Mouse (Mus musculus) left cerebral cortex, adult 6 months (tissue): ENCODE measurements around the gene Drap1. TPM values are rescaled to one million over a fixed set of nuclear protein-coding genes. Genes with fewer than 3 reads are reported as not detected.

Experiments
- long read RNA-seq, 2 experiments: library from polyadenylated mRNA; unstranded; transcript quantifications; one replicate each; pipeline ENCODE4 v2.0.0; 2019 to 2020
- polyA plus RNA-seq: library from polyadenylated mRNA; unstranded; fragments of <200 nt; fragmentation: Nextera tagmentation; gene quantifications from 2 replicates; pipeline ENCODE4 v1.2.3, GENCODE M21; 2021

The Drap1 gene
- polyA plus RNA-seq, result 166 and 215 TPM in 2 replicates
- long read RNA-seq, experiment 1, transcript Drap1-201 (7 exons, 992 nt), result major isoform, 13 of 23 reads
- long read RNA-seq, experiment 1, partial matches to known transcripts, result 3 of 23 reads
- long read RNA-seq, experiment 1, other reads (novel, unspliced or antisense), result 3 of 23 reads
- long read RNA-seq, experiment 2, transcript Drap1-204 (3 exons, 674 nt), result minor isoform, 6 of 67 reads
- long read RNA-seq, experiment 2, transcript Drap1-209 (6 exons, 734 nt), result minor isoform, 5 of 67 reads
- long read RNA-seq, experiment 2, transcript Drap1-201 (7 exons, 992 nt), result major isoform, 43 of 67 reads
- long read RNA-seq, experiment 2, partial matches to known transcripts, result 6 of 67 reads
- long read RNA-seq, experiment 2, other reads (novel, unspliced or antisense), result 4 of 67 reads

GRCm38 (mm10) chr19:5424782-5425741 lies at the start of gene Drap1, which contains the start of gene AI837181:
Drap1 (minus strand) TSS chr19:5424979.
AI837181 (plus strand) TSS chr19:5425144.

GRCm38 (mm10) chr19:5473720-5474119 lies 48.9 kb upstream of the Drap1 start, which contains the start of gene Efemp2:
Efemp2 (plus strand) TSS chr19:5473954.

GRCm38 (mm10) chr19:5468374-5468773 lies 43.6 kb upstream of the Drap1 start, which contains the start of gene Ctsw:
Ctsw (minus strand) TSS chr19:5468507.

GRCm38 (mm10) chr19:5460465-5460911 lies 35.7 kb upstream of the Drap1 start, which contains the start of gene Fibp:
Fibp (plus strand) TSS chr19:5460615.

GRCm38 (mm10) chr19:5457746-5458442 lies 33.1 kb upstream of the Drap1 start, which contains the start of gene Ccdc85b:
Ccdc85b (minus strand) TSS chr19:5457894.

GRCm38 (mm10) chr19:5447515-5448353 lies 23.0 kb upstream of the Drap1 start, which contains the start of gene Fosl1:
Fosl1 (plus strand) TSS chr19:5447547.

GRCm38 (mm10) chr19:5402293-5402692 lies 22.5 kb downstream of the Drap1 start, which contains the start of gene Tsga10ip:
Tsga10ip (minus strand) TSS chr19:5402526.

GRCm38 (mm10) chr19:5388588-5389242 lies 36.1 kb downstream of the Drap1 start, which contains the start of gene Sart1:
Sart1 (minus strand) TSS chr19:5388703.

Other genes with a start within 250 kb of the Drap1 start
- 18.5 and 34.5 TPM in 2 replicates for gene Pacs1, start 151.9 kb downstream of the Drap1 start, polyA plus RNA-seq
- gene Sf3b2, start 129.5 kb downstream of the Drap1 start, polyA plus RNA-seq, result 203 and 220 TPM in 2 replicates
- 30.0 and 34.7 TPM in 2 replicates for gene Gal3st3, start 126.6 kb downstream of the Drap1 start, polyA plus RNA-seq
- gene Catsper1, start 89.2 kb downstream of the Drap1 start, polyA plus RNA-seq, result not detected in 2 replicates
- 50.0 and 72.9 TPM in 2 replicates for gene Cst6, start 75.4 kb downstream of the Drap1 start, polyA plus RNA-seq
- gene Eif1ad, start 58.2 kb downstream of the Drap1 start, polyA plus RNA-seq, result 29.9 and 34.7 TPM in 2 replicates
- 160 and 199 TPM in 2 replicates for gene Banf1, start 57.8 kb downstream of the Drap1 start, polyA plus RNA-seq
- gene Sart1, start 36.3 kb downstream of the Drap1 start, polyA plus RNA-seq, result 26.4 and 29.3 TPM in 2 replicates
- not detected in 2 replicates for gene Tsga10ip, start 22.5 kb downstream of the Drap1 start, polyA plus RNA-seq
- 42.0 and 45.8 TPM in 2 replicates for gene AI837181, start 165 bp upstream of the Drap1 start, polyA plus RNA-seq
- 0.19 TPM in 1 of 2 replicates, not detected in the other for gene Fosl1, start 22.6 kb upstream of the Drap1 start, polyA plus RNA-seq
- gene Ccdc85b, start 32.9 kb upstream of the Drap1 start, polyA plus RNA-seq, result 20.7 and 40.8 TPM in 2 replicates
- 93.1 and 106 TPM in 2 replicates for gene Fibp, start 35.6 kb upstream of the Drap1 start, polyA plus RNA-seq
- gene Ctsw, start 43.5 kb upstream of the Drap1 start, polyA plus RNA-seq, result 0.23 TPM in 1 of 2 replicates, not detected in the other
- 13.0 and 16.9 TPM in 2 replicates for gene Efemp2, start 49.0 kb upstream of the Drap1 start, polyA plus RNA-seq
- 18.7 and 21.5 TPM in 2 replicates for gene Mus81, start 63.4 kb upstream of the Drap1 start, polyA plus RNA-seq
- gene Cfl1, start 65.5 kb upstream of the Drap1 start, polyA plus RNA-seq, result 823 and 1,622 TPM in 2 replicates
- not detected in 2 replicates for gene 1700020D05Rik, start 78.8 kb upstream of the Drap1 start, polyA plus RNA-seq
- gene Snx32, start 85.6 kb upstream of the Drap1 start, polyA plus RNA-seq, result 58.0 and 58.2 TPM in 2 replicates
- not detected in 2 replicates for gene Ovol1, start 135.7 kb upstream of the Drap1 start, polyA plus RNA-seq
- gene Ap5b1, start 143.0 kb upstream of the Drap1 start, polyA plus RNA-seq, result 2.8 and 3.6 TPM in 2 replicates
- 63.2 and 67.2 TPM in 2 replicates for gene Rnaseh2c, start 176.9 kb upstream of the Drap1 start, polyA plus RNA-seq
- 57.2 and 58.7 TPM in 2 replicates for gene Kat5, start 185.3 kb upstream of the Drap1 start, polyA plus RNA-seq
- 7.7 and 14.6 TPM in 2 replicates for gene Rela, start 212.5 kb upstream of the Drap1 start, polyA plus RNA-seq
- 5.4 and 5.9 TPM in 2 replicates for gene Sipa1, start 238.7 kb upstream of the Drap1 start, polyA plus RNA-seq